Mouse (Mus musculus) 3134 (cell line): ENCODE results near the gene Fam69b.
A peak's percentile ranks its signal among the peaks of the same experiment; 100 is the strongest.

Source experiments
- DNase-seq: peaks from one replicate; pipeline ENCODE4 v3.0.0-alpha.2; 2011; ENCODE audit warnings: low spot score; ENCODE audit not compliant: insufficient read length; ENCODE audit errors: extremely low read depth

Fam69b gene

GRCm38 (mm10) chr2:26627921-26628739 is at the start of gene Fam69b:
Gene Fam69b, plus strand, starts transcription at chr2:26628457.
- DNase-seq, result peak; percentile 61

- DNase-seq, result no peak
Observed at GRCm38 (mm10) chr2:26579714-26580113, 48.5 kb upstream of the Fam69b start, which contains the start of gene Egfl7. Gene Egfl7, plus strand, starts transcription at chr2:26580014.

DNA sequence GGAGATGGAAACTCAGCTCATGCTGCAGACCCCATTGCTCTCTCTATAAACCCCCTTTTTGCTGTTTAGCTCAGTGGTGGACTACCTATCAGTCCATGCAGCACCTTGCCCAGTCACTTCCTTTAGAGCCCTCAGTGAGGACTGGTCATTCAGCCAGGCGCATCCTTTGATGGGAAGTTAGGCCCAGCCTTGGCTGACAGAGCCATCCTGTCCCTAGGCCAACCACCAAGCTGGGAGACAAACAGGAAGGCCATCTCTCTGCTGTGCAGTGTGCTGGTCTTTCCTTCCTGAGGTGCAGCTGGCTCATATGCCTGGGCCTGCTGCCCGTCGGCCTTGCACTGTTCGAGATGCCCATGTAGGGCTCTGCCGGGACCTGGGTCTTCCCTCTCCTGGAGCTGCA is 47.5 kb upstream of the Fam69b start:
- no peak for DNase-seq

- no peak for DNase-seq
Observed at GRCm38 (mm10) chr2:26582203-26582602, 46.1 kb upstream of the Fam69b start.

DNA sequence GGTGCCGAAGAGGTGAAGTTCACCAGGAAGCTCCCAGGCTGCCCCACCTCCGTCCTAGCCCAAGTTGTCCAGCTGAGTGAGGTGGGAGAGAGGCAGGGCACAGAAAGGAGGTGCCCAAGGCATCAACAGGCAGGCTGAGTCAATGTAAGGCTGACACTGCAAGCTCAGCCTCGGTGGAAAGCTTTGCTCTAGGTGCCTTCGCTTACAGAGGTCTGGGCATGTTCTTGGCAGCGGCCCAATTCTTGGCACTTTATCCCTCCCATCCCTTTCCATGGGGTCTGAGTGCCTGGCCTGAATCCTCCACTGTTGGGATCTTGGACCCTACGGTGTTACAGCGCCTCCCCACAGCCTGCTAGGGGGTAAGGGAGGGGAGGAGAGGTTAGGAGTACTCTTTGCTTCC is 45.5 kb upstream of the Fam69b start:
- DNase-seq, result no peak

DNA sequence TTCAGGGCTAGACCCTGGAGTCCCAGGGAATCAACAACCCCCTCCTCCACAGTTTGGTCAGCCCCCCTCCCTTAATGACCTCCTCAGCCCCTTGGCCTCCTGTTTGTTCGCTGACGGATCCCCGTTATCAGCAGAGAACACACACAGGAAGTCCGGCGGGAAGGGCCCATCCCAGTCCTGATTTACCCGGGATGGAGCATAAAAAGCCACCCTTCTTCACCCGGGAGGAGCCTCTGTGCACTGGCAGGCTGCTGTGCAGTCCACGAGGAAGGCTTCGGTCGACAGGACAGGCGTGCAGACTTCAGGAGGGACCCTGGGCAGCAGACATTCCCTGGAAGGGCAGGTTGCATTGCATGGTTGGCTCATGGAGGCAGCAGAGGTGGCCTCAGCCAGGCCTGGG is 44.6 kb upstream of the Fam69b start:
- DNase-seq, result no peak

GRCm38 (mm10) chr2:26585713-26586112 is 42.5 kb upstream of the Fam69b start:
- no peak for DNase-seq

DNA sequence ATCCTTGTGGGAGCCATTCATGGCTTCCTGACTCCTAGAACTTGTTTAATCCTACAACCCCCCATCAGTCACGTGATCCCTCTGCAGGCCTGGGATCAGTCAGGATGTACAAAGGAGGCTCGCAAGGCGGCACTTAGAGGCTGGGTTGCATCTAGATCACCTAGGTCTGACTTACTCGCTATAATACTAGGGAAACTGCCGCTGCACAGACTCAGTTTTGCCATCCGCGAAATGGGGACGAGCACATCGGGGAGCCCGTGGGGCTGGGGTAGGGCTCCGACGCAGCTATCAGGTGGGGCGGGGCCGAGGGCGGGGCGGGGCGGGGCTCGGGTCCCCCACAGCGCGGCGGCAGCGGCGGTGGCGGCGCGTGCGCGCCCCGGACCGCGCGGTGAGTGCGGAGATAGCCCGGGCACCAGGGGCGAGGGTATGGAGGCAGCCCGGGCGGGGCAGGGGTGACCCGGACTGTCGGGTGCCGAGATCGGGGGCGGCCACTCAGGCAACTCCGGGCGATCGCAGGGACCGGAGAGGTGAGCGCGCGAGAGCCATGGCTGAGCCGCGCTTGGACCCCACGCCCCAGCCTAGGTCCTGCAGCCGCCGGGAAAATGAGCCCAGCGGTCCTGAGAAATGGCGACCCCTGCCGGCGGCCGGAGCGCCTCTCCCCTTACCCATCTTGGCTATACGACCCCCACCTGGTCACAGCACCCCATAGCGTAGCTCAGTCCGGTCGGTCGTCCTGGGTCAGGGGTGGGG is 41.8 kb upstream of the Fam69b start, which contains the start of gene Gm20532:
TSS of gene Gm20532 (plus strand) at position 346 of the 750 bp plus-strand sequence.
- no peak for DNase-seq

DNA sequence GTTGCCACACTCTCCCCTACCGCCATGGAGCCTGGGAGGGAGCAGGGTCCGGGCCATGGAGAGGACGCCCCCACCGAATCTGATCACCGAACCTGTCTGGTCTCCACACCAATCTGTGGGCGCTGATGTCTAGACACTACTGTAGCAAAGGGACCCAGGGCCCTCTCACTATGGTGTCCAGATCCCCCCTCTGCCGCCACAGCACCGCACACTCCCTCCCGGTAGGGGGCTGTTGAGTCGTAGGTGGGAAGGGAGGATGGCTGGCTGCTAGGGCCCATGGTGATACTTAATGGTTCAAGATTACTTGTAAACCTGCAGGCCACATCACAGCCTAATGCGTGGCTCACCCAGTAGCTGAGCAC is 41.2 kb upstream of the Fam69b start:
- no peak for DNase-seq

- no peak for DNase-seq
Observed at GRCm38 (mm10) chr2:26588573-26588972, 39.7 kb upstream of the Fam69b start.

DNA sequence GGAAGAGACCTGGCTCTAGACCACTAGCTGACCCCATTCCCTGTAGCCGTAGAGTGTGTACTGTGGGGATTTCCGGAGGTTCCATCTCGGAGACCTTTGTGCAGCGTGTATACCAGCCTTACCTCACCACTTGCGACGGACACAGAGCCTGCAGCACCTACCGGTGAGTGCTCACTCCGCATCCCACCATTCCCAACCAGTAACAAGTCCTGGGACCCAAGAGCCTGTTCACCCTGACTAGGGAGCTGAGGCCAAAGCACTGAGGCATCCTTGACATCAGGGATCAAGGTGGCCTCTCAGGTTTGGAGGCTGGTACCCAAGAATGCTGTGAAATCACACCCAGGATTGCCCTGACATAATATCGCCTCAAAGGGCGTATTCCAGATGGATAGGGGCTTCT is 39.0 kb upstream of the Fam69b start:
- DNase-seq, result no peak

DNA sequence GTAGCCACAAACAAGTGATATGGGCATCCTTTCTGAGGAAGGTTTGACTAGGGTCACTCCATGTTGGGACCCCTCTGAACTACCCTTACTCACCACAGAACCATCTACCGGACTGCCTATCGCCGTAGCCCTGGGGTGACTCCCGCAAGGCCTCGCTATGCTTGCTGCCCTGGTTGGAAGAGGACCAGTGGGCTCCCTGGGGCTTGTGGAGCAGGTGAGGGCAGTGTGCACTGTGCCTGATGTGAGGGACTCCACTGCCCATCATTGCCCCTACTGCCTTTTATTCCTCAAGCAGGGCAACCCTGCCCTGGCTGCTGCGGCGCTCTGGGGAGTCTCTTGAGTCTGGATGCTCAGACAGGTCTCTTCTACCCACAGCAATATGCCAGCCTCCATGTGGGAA is 38.0 kb upstream of the Fam69b start:
- DNase-seq, result no peak

DNA sequence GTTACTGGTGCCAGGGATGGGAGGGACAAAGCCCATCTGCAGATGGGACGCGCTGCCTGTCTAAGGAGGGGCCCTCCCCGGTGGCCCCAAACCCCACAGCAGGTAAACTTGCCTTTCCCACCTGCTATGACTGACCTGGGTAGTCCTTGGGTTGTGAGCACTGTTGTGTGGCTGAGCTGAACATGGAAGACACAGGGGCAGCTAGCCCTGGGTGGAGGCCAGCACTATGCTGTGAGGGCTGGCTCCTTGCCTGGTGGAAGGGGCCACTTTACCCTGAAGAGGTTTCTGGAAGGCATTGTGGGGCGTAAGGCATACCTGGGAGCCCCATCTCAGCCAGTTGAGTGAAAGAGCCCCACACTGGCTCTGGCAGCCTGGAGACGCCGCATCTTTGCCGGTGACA is 37.3 kb upstream of the Fam69b start:
- DNase-seq, result no peak

DNA sequence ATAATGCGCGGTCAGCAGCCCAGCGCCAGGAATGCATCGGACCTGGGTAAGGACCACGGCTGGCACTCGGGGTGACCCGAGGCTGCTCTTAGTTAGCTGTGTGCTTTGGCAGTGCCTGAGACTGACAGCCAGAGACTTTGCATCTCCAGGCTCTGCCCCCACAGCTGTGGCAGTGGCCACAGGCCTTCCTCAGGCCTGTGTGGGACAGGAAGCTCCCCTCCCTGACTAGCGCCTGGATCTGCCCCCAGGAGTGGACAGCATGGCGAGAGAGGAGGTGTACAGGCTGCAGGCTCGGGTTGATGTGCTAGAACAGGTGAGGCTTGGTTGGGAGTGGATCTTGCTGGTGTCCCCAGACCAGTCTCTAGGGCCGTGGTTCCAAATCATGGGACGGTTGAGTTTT is 36.8 kb upstream of the Fam69b start:
- DNase-seq, result no peak

GRCm38 (mm10) chr2:26593211-26594021 is 34.8 kb upstream of the Fam69b start:
- DNase-seq, result no peak

DNA sequence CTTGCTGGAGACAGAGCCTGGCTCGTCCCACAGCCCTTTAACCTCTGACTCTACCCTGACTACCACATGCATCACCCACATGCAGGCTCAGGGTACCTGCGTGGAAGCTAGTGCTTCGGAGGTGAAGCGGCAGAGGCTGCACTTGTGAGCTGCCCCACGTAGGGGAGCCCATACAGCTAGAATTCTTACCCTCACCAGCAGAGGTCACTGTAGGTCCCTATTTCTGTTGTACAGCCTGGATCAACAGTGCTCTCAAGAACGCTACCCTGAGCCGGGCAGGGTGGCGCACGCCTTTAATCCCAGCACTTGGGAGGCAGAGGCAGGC is 34.3 kb upstream of the Fam69b start:
- DNase-seq, result peak; percentile 66

GRCm38 (mm10) chr2:26594461-26594933 is 33.8 kb upstream of the Fam69b start:
- no peak for DNase-seq

DNA sequence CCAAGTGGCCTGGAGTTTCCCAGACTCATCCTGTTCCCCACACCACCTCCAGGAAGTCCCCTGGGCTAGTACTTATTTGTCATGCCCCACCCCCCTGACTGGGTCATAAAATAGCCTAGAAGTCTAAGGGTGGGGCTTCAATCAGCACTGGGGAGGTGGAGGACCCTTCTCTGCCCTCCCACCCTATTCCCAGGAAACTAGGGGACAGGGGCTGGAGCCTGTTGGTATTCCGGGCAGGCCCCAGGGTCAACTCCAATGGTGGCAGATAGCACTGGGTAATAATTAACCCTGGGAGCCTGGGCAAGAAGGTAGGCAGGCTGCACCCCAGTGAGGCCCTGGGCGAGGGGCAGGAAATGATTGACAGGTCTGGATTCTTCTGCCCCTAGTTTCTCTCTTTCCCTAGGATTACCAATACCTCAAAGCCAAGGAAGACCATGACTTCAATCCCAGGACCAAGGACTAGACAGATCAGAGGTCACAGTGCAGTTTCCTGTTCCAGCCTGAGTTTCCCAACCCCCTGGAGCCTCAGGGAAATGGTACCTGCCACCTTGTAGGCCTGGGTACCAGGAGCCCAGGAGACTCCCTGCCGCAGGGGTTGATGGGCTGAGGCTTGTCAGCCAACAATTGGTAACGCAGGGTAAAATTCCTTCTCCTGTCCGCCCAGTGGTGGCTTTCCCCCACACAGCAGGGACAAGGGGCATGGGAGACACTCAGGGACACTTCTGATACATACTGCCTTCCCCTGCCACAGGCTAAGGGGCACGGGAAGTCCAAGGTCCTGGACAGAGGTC is 33.1 kb upstream of the Fam69b start:
- DNase-seq, result no peak

DNA sequence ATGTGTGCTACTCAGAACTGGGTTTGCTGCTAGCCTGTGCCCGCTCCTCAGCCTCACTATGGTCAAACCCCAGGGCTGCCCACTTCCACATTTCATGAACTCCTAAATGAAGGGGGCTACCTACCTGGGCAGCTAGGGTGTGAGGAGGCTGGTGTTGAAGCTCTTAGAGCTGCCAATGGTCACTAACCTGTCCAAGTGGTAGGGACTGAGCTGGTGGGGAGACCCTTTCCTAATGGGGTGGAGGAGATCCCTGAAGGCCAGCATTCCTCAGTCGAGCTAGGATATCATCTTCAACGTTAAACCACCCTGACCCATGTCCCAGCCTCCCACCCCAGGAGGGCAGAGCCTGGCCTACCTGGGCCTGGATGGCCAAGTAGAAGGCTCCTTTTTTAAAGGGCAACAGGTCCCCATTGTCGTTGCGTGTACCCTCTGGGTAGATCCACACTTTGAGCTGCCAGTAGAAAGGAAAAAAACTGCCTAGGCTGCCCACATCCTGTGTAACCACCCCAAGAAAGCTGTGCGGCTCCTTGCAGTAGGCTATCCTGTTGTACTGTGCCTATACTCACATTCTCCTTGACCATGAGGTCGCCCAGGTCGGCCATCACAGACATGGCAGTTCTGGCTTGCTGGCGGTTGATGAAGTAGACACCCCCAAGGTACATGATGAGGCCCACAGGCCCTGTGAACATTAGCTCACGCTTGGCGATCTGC is 32.4 kb upstream of the Fam69b start:
- DNase-seq, result no peak

- no peak for DNase-seq
Observed at GRCm38 (mm10) chr2:26596898-26597297, 31.4 kb upstream of the Fam69b start.
